Mouse (Mus musculus): ENCODE measurements around the gene Naa80. TPM values are rescaled to one million over a fixed set of nuclear protein-coding genes. Genes with fewer than 3 reads are reported as not detected.
A peak's percentile ranks its signal among the peaks of the same experiment; 100 is the strongest.

Gene Naa80
- polyA plus RNA-seq, 1 experiment from 2014 or later, result 22.5 TPM

- 87% methylated on average over 3 of the region's 3 CpGs for WGBS
- H3K9me3 ChIP-seq (replicated peaks), result no peaks in the 10 kb centered on the region
- DNase-seq (ENCODE audit: low spot score), result no peak
- H3K4me1 ChIP-seq, result peaks cover 48% of the 10 kb centered on the region
- H3K27ac ChIP-seq, result peak overlapping the region; percentile 12; the same call in 1 of the 2 replicates
- peaks cover 80% of the 10 kb centered on the region for H3K36me3 ChIP-seq
- H3K4me3 ChIP-seq, result no peak overlapping the region
- H3K27me3 ChIP-seq (ENCODE audit: low read depth, poor library complexity, severe bottlenecking), result no peaks in the 10 kb centered on the region
These were observed 46.3 kb downstream of the Naa80 start for GRCm38 (mm10) chr9:107624951-107625350.

GRCm38 (mm10) chr9:107625351-107626128, 46.9 kb downstream of the Naa80 start:
- no peaks in the 10 kb centered on the region for H3K27me3 ChIP-seq (ENCODE audit: low read depth, poor library complexity, severe bottlenecking)
- H3K9me3 ChIP-seq (replicated peaks), result no peaks in the 10 kb centered on the region
- H3K4me3 ChIP-seq, result no peak overlapping the region
- peaks cover 54% of the 10 kb centered on the region for H3K4me1 ChIP-seq
- DNase-seq (ENCODE audit: low spot score), result no peak
- WGBS, result 89% methylated on average over 12 of the region's 12 CpGs
- peaks cover 79% of the 10 kb centered on the region for H3K36me3 ChIP-seq
- peak overlapping the region; percentile 94 for H3K27ac ChIP-seq

GRCm38 (mm10) chr9:107626158-107626843, 47.6 kb downstream of the Naa80 start:
- peak overlapping the region; percentile 95 for H3K4me3 ChIP-seq
- H3K27ac ChIP-seq, result peak overlapping the region; percentile 94
- no peak for DNase-seq (ENCODE audit: low spot score)
- peaks cover 61% of the 10 kb centered on the region for H3K4me1 ChIP-seq
- H3K36me3 ChIP-seq, result peaks cover 79% of the 10 kb centered on the region
- H3K9me3 ChIP-seq (replicated peaks), result no peaks in the 10 kb centered on the region
- H3K27me3 ChIP-seq (ENCODE audit: low read depth, poor library complexity, severe bottlenecking), result no peaks in the 10 kb centered on the region
- WGBS, result 58% methylated on average over 15 of the region's 15 CpGs

GRCm38 (mm10) chr9:107626844-107627277, 48.2 kb downstream of the Naa80 start:
- H3K9me3 ChIP-seq (replicated peaks), result no peaks in the 10 kb centered on the region
- 7% methylated on average over 2 of the region's 2 CpGs for WGBS
- H3K4me3 ChIP-seq, result peak overlapping the region; percentile 95
- peak; percentile 97 for DNase-seq (ENCODE audit: low spot score)
- peak overlapping the region; percentile 94 for H3K27ac ChIP-seq
- H3K4me1 ChIP-seq, result peaks cover 67% of the 10 kb centered on the region
- H3K27me3 ChIP-seq (ENCODE audit: low read depth, poor library complexity, severe bottlenecking), result no peaks in the 10 kb centered on the region
- H3K36me3 ChIP-seq, result peaks cover 83% of the 10 kb centered on the region

DNA sequence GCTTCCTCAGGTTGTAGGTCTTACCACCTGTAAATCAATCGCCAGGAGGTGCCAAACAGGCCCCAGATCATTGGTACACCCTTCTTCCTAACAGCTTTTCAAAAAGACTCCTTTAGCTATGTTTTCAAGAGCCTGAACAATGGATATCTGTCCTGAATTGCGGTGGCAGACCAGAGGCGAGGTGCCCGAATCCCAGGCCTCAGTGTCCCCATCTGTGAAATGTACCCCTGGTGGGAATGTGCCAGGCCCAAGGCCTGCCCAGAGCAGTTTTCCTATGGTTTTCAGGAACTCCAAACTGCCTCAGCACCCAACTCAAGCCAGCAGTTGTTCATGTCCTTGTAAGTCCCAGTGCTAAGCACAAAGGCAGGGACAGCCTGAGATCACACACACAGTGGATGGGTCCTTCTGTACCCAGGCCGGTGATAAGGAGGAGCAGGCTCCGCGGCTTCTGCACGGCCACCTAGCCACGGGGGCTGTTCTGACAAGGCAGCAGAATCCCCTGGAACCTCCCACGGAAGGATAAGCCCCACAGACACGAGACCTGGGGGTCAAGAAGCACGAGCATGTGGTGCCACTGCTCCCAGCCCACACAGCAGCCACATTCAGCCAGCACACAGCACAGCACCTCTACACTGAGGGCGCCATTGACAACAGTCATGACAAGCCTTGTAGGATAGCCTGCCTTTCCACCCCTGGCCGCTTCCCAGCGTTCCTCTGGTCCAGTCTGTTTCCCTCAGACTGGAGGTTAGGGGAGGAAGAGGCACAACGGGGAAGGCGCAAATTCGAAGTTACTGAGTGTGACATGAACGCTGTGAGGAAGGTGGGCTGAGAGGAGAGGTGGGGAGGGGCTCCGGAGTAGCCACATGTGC, 48.9 kb downstream of the Naa80 start:
- Histone ChIP-seq H3K4me1 (peaks cover 75% of the 10 kb centered on the region), H3K9me3 (replicated peaks) (no peaks in the 10 kb centered on the region), H3K27me3 (ENCODE audit: low read depth, poor library complexity, severe bottlenecking) (no peaks in the 10 kb centered on the region), H3K27ac (peak overlapping the region; percentile 94), H3K4me3 (peak overlapping the region; percentile 95), H3K36me3 (peaks cover 83% of the 10 kb centered on the region)
- no peak for DNase-seq (ENCODE audit: low spot score)
- 45% methylated on average over 20 of the region's 20 CpGs for WGBS

DNA sequence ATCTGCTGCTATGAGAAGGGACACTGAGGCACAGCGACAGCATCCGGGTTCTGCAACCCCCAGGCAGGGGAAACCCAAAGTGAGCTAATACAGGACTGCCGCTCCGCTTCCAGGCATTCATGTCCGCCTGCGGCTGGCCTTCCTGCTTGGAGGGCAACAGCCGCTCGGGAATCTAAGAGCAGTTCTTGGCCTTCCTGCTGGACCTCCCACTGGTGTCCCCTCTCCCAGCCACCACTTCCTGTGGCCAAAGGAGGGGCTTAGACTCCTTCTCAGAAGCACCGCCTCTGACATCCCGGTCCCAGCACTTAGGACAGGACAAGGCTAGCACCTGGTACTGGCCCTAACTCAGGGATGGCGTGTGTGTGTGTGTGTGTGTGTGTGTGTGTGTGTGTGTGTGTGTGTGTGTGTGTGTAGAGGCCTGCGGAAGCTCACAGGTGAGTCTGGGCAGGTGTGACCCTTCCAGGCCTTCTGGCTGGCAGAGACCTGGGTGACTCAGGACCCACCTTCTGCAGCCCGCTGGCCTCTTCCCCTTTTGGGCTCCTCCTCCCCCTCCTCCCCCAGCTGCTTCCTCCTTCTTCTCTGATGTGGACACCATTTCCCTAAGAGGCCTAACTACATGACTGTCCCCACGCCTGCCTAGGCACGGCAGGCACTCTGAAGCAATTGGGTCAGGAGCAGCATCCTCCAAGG, 50.2 kb downstream of the Naa80 start:
- Histone ChIP-seq H3K27me3 (ENCODE audit: low read depth, poor library complexity, severe bottlenecking) (no peaks in the 10 kb centered on the region), H3K27ac (peak overlapping the region; percentile 94), H3K36me3 (peaks cover 74% of the 10 kb centered on the region), H3K4me3 (peak overlapping the region; percentile 95), H3K4me1 (peaks cover 87% of the 10 kb centered on the region), H3K9me3 (replicated peaks) (no peaks in the 10 kb centered on the region)
- DNase-seq (ENCODE audit: low spot score), result no peak
- WGBS, result 47% methylated on average over 13 of the region's 15 CpGs

DNA sequence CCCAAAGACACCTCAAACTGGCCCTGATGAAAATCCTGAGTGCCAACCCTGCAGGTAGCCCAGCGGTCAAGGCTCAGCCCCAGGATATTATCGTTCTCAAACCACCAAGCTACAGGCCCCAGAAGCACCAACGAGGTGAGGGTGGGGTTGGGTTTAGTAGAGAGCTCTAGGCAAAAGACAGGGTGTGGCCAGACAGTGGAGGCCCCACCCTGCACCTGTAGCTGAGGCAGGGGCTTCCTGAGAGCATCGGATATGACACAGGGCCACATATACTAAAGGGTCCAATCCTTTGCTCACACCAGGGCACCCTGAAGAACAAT, 50.7 kb downstream of the Naa80 start:
- DNase-seq (ENCODE audit: low spot score), result no peak
- peak overlapping the region; percentile 94 for H3K27ac ChIP-seq
- H3K4me3 ChIP-seq, result peak overlapping the region; percentile 95
- H3K4me1 ChIP-seq, result peaks cover 92% of the 10 kb centered on the region
- 35% methylated on average over 4 of the region's 4 CpGs for WGBS
- no peaks in the 10 kb centered on the region for H3K9me3 ChIP-seq (replicated peaks)
- H3K36me3 ChIP-seq, result peaks cover 69% of the 10 kb centered on the region
- H3K27me3 ChIP-seq (ENCODE audit: low read depth, poor library complexity, severe bottlenecking), result no peaks in the 10 kb centered on the region

- DNase-seq (ENCODE audit: low spot score), result peak; percentile 61
These were observed 51.3 kb downstream of the Naa80 start for GRCm38 (mm10) chr9:107629901-107630425.

GRCm38 (mm10) chr9:107630576-107630975, 51.9 kb downstream of the Naa80 start:
- no peaks in the 10 kb centered on the region for H3K9me3 ChIP-seq (replicated peaks)
- H3K27me3 ChIP-seq (ENCODE audit: low read depth, poor library complexity, severe bottlenecking), result no peaks in the 10 kb centered on the region
- WGBS, result 2% methylated on average over 4 of the region's 4 CpGs
- DNase-seq (ENCODE audit: low spot score), result peak; percentile 68
- peaks cover 95% of the 10 kb centered on the region for H3K4me1 ChIP-seq
- peaks cover 57% of the 10 kb centered on the region for H3K36me3 ChIP-seq
- peak overlapping the region; percentile 95 for H3K4me3 ChIP-seq
- H3K27ac ChIP-seq, result peak overlapping the region; percentile 95

More at GRCm38 (mm10) chr9:107629901-107630425, 51.3 kb downstream of the Naa80 start:
- Histone ChIP-seq H3K36me3 (peaks cover 63% of the 10 kb centered on the region), H3K4me3 (peak overlapping the region; percentile 95), H3K27me3 (ENCODE audit: low read depth, poor library complexity, severe bottlenecking) (no peaks in the 10 kb centered on the region), H3K4me1 (peaks cover 93% of the 10 kb centered on the region), H3K27ac (peak overlapping the region; percentile 95), H3K9me3 (replicated peaks) (no peaks in the 10 kb centered on the region)
- 10% methylated on average over 14 of the region's 14 CpGs for WGBS

GRCm38 (mm10) chr9:107631311-107631826, 52.7 kb downstream of the Naa80 start:
- peak overlapping the region; percentile 95 for H3K4me3 ChIP-seq
- H3K27ac ChIP-seq, result peak overlapping the region; percentile 95
- no peaks in the 10 kb centered on the region for H3K27me3 ChIP-seq (ENCODE audit: low read depth, poor library complexity, severe bottlenecking)
- H3K4me1 ChIP-seq, result peaks cover 98% of the 10 kb centered on the region
- WGBS, result 74% methylated on average over 9 of the region's 9 CpGs
- no peak for DNase-seq (ENCODE audit: low spot score)
- H3K36me3 ChIP-seq, result peaks cover 49% of the 10 kb centered on the region
- no peaks in the 10 kb centered on the region for H3K9me3 ChIP-seq (replicated peaks)

DNA sequence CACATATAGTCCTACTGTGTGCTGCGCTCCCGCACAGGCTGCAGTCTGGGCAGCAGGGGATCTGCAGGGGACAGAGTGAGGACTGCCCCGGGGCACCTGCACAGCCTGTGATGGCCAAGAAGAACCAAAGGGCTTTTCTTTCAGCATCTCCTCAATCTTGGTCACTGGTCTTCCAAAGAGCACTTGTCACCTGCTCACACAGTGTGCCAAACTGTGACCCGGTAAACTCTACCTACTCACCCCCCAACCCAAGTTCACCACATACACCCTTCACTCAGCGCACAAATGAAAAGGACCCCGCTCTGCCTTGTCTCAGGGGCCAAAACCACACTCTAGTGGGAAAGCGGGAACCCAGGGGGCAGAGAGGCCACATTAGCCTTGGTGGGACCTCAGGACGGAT, 53.2 kb downstream of the Naa80 start:
- 91% methylated on average over 8 of the region's 8 CpGs for WGBS
- H3K27ac ChIP-seq, result peak overlapping the region; percentile 95
- H3K27me3 ChIP-seq (ENCODE audit: low read depth, poor library complexity, severe bottlenecking), result no peaks in the 10 kb centered on the region
- peaks cover 48% of the 10 kb centered on the region for H3K36me3 ChIP-seq
- peak overlapping the region; percentile 95 for H3K4me3 ChIP-seq
- peaks cover 96% of the 10 kb centered on the region for H3K4me1 ChIP-seq
- H3K9me3 ChIP-seq (replicated peaks), result no peaks in the 10 kb centered on the region
- DNase-seq (ENCODE audit: low spot score), result no peak

DNA sequence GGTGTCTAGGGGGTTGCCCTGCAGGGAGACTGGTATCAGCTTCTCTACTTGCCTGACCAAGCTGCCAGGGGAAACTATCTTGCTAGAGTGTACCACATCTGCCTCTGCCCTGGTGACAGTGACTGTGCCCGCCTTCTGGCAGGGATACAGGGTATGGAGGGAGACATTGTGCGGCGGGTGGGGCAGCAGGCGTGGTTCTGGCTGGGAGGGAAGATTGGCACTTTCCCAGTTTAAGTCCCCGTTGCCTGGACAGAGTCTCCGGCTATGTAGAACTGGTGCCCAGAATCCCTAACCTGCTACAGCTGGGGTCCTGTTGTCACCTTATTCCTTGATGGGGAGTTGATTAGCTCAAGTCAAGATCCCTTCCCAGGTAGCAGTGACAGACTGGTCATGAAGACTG, 53.8 kb downstream of the Naa80 start:
- Histone ChIP-seq H3K4me3 (peak overlapping the region; percentile 95), H3K36me3 (peaks cover 48% of the 10 kb centered on the region), H3K4me1 (peaks cover 96% of the 10 kb centered on the region), H3K9me3 (replicated peaks) (no peaks in the 10 kb centered on the region), H3K27me3 (ENCODE audit: low read depth, poor library complexity, severe bottlenecking) (no peaks in the 10 kb centered on the region), H3K27ac (peak overlapping the region; percentile 95)
- no peak for DNase-seq (ENCODE audit: low spot score)
- WGBS, result 76% methylated on average over 6 of the region's 6 CpGs

Measured in limb, embryonic 10.5 days (tissue).